Mouse (Mus musculus) heart, embryonic 11.5 days (tissue): ENCODE measurements around the gene Xrn1. TPM values are rescaled to one million over a fixed set of nuclear protein-coding genes. Genes with fewer than 3 reads are reported as not detected.

Source experiments
- ATAC-seq: fragments of 200-750 bp; cut with Nextera tagmentation; replicated peaks from 2 replicates; pipeline ENCODE4 v1.8.0; 2017; ENCODE audit warnings: moderate library complexity; ENCODE audit not compliant: insufficient number of reproducible peaks, low FRiP score, low TSS enrichment
- H3K27ac ChIP-seq: fragments of 300-500 bp; sonication (generic); 2 replicates; pipeline ENCODE4 v1.5.1; 2014; ENCODE audit warnings: mild to moderate bottlenecking, low read depth, low read length
- H3K27me3 ChIP-seq: fragments of 300-500 bp; sonication (generic); 2 replicates; pipeline ENCODE4 v1.6.1; 2014; ENCODE audit warnings: mild to moderate bottlenecking, low read length, mixed read lengths; ENCODE audit not compliant: control insufficient read depth, insufficient read depth
- H3K36me3 ChIP-seq: fragments of 300-500 bp; sonication (generic); 2 replicates; pipeline ENCODE4 v1.6.1; 2014; ENCODE audit warnings: mild to moderate bottlenecking, low read length, moderate library complexity, mixed read lengths; ENCODE audit not compliant: control insufficient read depth, insufficient read depth
- H3K4me1 ChIP-seq: fragments of 300-500 bp; sonication (generic); 2 replicates; pipeline ENCODE4 v1.6.1; 2014; ENCODE audit warnings: low read length; ENCODE audit not compliant: control insufficient read depth, insufficient read depth
- H3K4me2 ChIP-seq: fragments of 300-500 bp; sonication (generic); 2 replicates; pipeline ENCODE4 v1.6.1; 2014; ENCODE audit warnings: mild to moderate bottlenecking, moderate library complexity
- H3K4me3 ChIP-seq: fragments of 300-500 bp; sonication (generic); 2 replicates; pipeline ENCODE4 v1.5.1; 2014; ENCODE audit warnings: low read depth, low read length
- H3K9ac ChIP-seq: fragments of 300-500 bp; sonication (generic); 2 replicates; pipeline ENCODE4 v1.6.1; 2014; ENCODE audit warnings: mild to moderate bottlenecking, low read depth, low read length, moderate library complexity
- H3K9me3 ChIP-seq: fragments of 300-500 bp; sonication (generic); replicated peaks from 2 replicates; pipeline ENCODE4 v1.6.1; 2016; ENCODE audit warnings: low read length; ENCODE audit not compliant: control insufficient read depth
- WGBS: fragments of 180-500 bp; shearing (Covaris S2); extraction: QIAGEN DNeasy Blood & Tissue Kit; methylation state at CpG from one replicate; pipeline ENCODE4 v1.1.7; 2014; ENCODE audit not compliant: insufficient replicate concordance; 5-methylcytosine and 5-hydroxymethylcytosine counted together
- polyA plus RNA-seq: library from polyadenylated mRNA; unstranded; fragments of >200 nt; fragmentation: Nextera tagmentation; extraction: Ambion mirVana; gene quantifications from 2 replicates; pipeline ENCODE4 v1.2.1, GENCODE M21; 2014

The Xrn1 gene
- polyA plus RNA-seq, 1 experiment from 2014 or later, result 18.5 TPM

- Histone ChIP-seq H3K27ac (no peak overlapping the region), H3K4me3 (no peak overlapping the region), H3K4me2 (no peak overlapping the region), H3K4me1 (no peaks in the 10 kb centered on the region), H3K9ac (no peak overlapping the region), H3K36me3 (no peaks in the 10 kb centered on the region), H3K27me3 (no peaks in the 10 kb centered on the region), H3K9me3 (peaks cover 3% of the 10 kb centered on the region)
- WGBS, result 91% methylated on average over 1 of the region's 1 CpGs
- ATAC-seq, result no peak
Measured at GRCm38 (mm10) chr9:96093221-96093620, 138.7 kb downstream of the Xrn1 start.

GRCm38 (mm10) chr9:96094341-96094740, 139.8 kb downstream of the Xrn1 start:
- Histone ChIP-seq H3K9ac (no peak overlapping the region), H3K4me3 (no peak overlapping the region), H3K9me3 (peaks cover 5% of the 10 kb centered on the region), H3K27me3 (no peaks in the 10 kb centered on the region), H3K27ac (no peak overlapping the region), H3K4me1 (no peaks in the 10 kb centered on the region), H3K36me3 (no peaks in the 10 kb centered on the region), H3K4me2 (no peak overlapping the region)
- 60% methylated on average over 1 of the region's 1 CpGs for WGBS
- ATAC-seq, result no peak

- no peaks in the 10 kb centered on the region for H3K27me3 ChIP-seq
- 48% methylated on average over 1 of the region's 1 CpGs for WGBS
- no peak overlapping the region for H3K27ac ChIP-seq
- H3K4me1 ChIP-seq, result no peaks in the 10 kb centered on the region
- H3K4me2 ChIP-seq, result no peak overlapping the region
- peaks cover 13% of the 10 kb centered on the region for H3K9me3 ChIP-seq
- ATAC-seq, result no peak
- no peak overlapping the region for H3K4me3 ChIP-seq
- H3K9ac ChIP-seq, result no peak overlapping the region
- no peaks in the 10 kb centered on the region for H3K36me3 ChIP-seq
Measured at GRCm38 (mm10) chr9:96095192-96095591, 140.6 kb downstream of the Xrn1 start.

- no peak overlapping the region for H3K4me3 ChIP-seq
- no peaks in the 10 kb centered on the region for H3K4me1 ChIP-seq
- WGBS, result 84% methylated on average over 8 of the region's 8 CpGs
- H3K4me2 ChIP-seq, result no peak overlapping the region
- H3K9me3 ChIP-seq, result peaks cover 11% of the 10 kb centered on the region
- no peak for ATAC-seq
- no peak overlapping the region for H3K27ac ChIP-seq
- no peak overlapping the region for H3K9ac ChIP-seq
- H3K36me3 ChIP-seq, result no peaks in the 10 kb centered on the region
- H3K27me3 ChIP-seq, result no peaks in the 10 kb centered on the region
Measured at GRCm38 (mm10) chr9:96102846-96103245, 148.3 kb downstream of the Xrn1 start.

Other genes starting within 250 kb of the Xrn1 start
- gene Trpc1, start 204.4 kb upstream of the Xrn1 start, polyA plus RNA-seq, result 2.1 and 2.2 TPM in 2 replicates
- gene Pls1, start 109.4 kb upstream of the Xrn1 start, polyA plus RNA-seq, result 2.3 and 2.4 TPM in 2 replicates
- gene Atr, start 97.2 kb upstream of the Xrn1 start, polyA plus RNA-seq, result 14.1 and 16.9 TPM in 2 replicates
- gene Gk5, start 164.6 kb downstream of the Xrn1 start, polyA plus RNA-seq, result 4.7 and 5.3 TPM in 2 replicates
- gene Tfdp2, start 241.5 kb downstream of the Xrn1 start, polyA plus RNA-seq, result 42.7 and 47.2 TPM in 2 replicates